Mouse (Mus musculus) hindlimb bud, embryonic 11.5 days (tissue): Measurements from ENCODE around the gene BC051142.

Source experiments
- DNase-seq: peaks from one replicate; pipeline ENCODE4 v3.0.0-alpha.2; 2012; ENCODE audit warnings: low read depth, low spot score; ENCODE audit errors: extremely low spot score

The BC051142 gene

GRCm38 (mm10) chr17:34398711-34399393, at the start of gene BC051142:
BC051142 (plus strand) TSS chr17:34398820.
- DNase-seq: peak; percentile 88

- DNase-seq: peak; percentile 85
Observed at GRCm38 (mm10) chr17:34349429-34349828, 49.2 kb upstream of the BC051142 start.

- no peak for DNase-seq
Observed at GRCm38 (mm10) chr17:34354539-34354938, 44.1 kb upstream of the BC051142 start, which contains the start of gene Btnl2. Btnl2 (plus strand) TSS chr17:34354822.

- no peak for DNase-seq
Observed at GRCm38 (mm10) chr17:34354940-34355339, 43.7 kb upstream of the BC051142 start.

GRCm38 (mm10) chr17:34362954-34363546, 35.6 kb upstream of the BC051142 start:
- no peak for DNase-seq

- DNase-seq: no peak
Observed at GRCm38 (mm10) chr17:34363676-34364310, 34.8 kb upstream of the BC051142 start.

- DNase-seq: no peak
Observed at GRCm38 (mm10) chr17:34365031-34365430, 33.6 kb upstream of the BC051142 start.

GRCm38 (mm10) chr17:34370563-34370962, 28.1 kb upstream of the BC051142 start:
- DNase-seq: no peak

- DNase-seq: no peak
Observed at GRCm38 (mm10) chr17:34373055-34373709, 25.4 kb upstream of the BC051142 start.

- DNase-seq: no peak
Observed at GRCm38 (mm10) chr17:34376847-34377246, 21.8 kb upstream of the BC051142 start, which contains the start of gene Btnl1. Btnl1 (plus strand) TSS chr17:34377132.

GRCm38 (mm10) chr17:34377450-34378209, 21.0 kb upstream of the BC051142 start:
- DNase-seq: no peak

GRCm38 (mm10) chr17:34378716-34379115, 19.9 kb upstream of the BC051142 start:
- DNase-seq: no peak

GRCm38 (mm10) chr17:34379451-34379850, 19.2 kb upstream of the BC051142 start:
- no peak for DNase-seq

GRCm38 (mm10) chr17:34381876-34382275, 16.7 kb upstream of the BC051142 start:
- no peak for DNase-seq

GRCm38 (mm10) chr17:34383212-34383611, 15.4 kb upstream of the BC051142 start:
- no peak for DNase-seq

GRCm38 (mm10) chr17:34384699-34385098, 13.9 kb upstream of the BC051142 start:
- DNase-seq: no peak

GRCm38 (mm10) chr17:34386656-34387055, 12.0 kb upstream of the BC051142 start:
- DNase-seq: no peak

GRCm38 (mm10) chr17:34388513-34388912, 10.1 kb upstream of the BC051142 start:
- DNase-seq: no peak

GRCm38 (mm10) chr17:34391507-34391906, 7.1 kb upstream of the BC051142 start:
- no peak for DNase-seq

- DNase-seq: no peak
Observed at GRCm38 (mm10) chr17:34392321-34392720, 6.3 kb upstream of the BC051142 start.

- DNase-seq: no peak
Observed at GRCm38 (mm10) chr17:34397357-34397756, 1.3 kb upstream of the BC051142 start.
